Mouse (Mus musculus) urinary bladder, adult 18-20 months (tissue): ENCODE measurements around the gene Gpr88.

Experiments
- DNase-seq, 2 experiments: peaks; one replicate each; pipeline ENCODE4 v3.0.0; 2022; ENCODE audit warnings: low spot score in 2 of 2, mixed read lengths in 2 of 2

Gene Gpr88

GRCm38 (mm10) chr3:116253077-116253531 is at the start of gene Gpr88:
Gene Gpr88 (minus strand): TSS chr3:116253503.
- DNase-seq = peak; percentile 18 to 66

- no peak for DNase-seq
Measured at GRCm38 (mm10) chr3:116302581-116302980, 49.3 kb upstream of the Gpr88 start.

- DNase-seq = no peak
Measured at GRCm38 (mm10) chr3:116301754-116302153, 48.5 kb upstream of the Gpr88 start.

GRCm38 (mm10) chr3:116298727-116299126 is 45.4 kb upstream of the Gpr88 start:
- DNase-seq = peak in 1 of 2 experiments; percentile 4

GRCm38 (mm10) chr3:116298003-116298402 is 44.7 kb upstream of the Gpr88 start:
- DNase-seq = peak in 1 of 2 experiments; percentile 23

GRCm38 (mm10) chr3:116297170-116297569 is 43.9 kb upstream of the Gpr88 start:
- DNase-seq = no peak

- DNase-seq = no peak
Measured at GRCm38 (mm10) chr3:116290041-116290815, 36.9 kb upstream of the Gpr88 start.

GRCm38 (mm10) chr3:116288833-116289232 is 35.5 kb upstream of the Gpr88 start:
- no peak for DNase-seq

GRCm38 (mm10) chr3:116284735-116285134 is 31.4 kb upstream of the Gpr88 start:
- DNase-seq = no peak

GRCm38 (mm10) chr3:116283996-116284395 is 30.7 kb upstream of the Gpr88 start:
- no peak for DNase-seq

- DNase-seq = no peak
Measured at GRCm38 (mm10) chr3:116281663-116282062, 28.4 kb upstream of the Gpr88 start.

GRCm38 (mm10) chr3:116277146-116277545 is 23.8 kb upstream of the Gpr88 start:
- DNase-seq = no peak

GRCm38 (mm10) chr3:116271679-116272078 is 18.4 kb upstream of the Gpr88 start:
- DNase-seq = no peak

GRCm38 (mm10) chr3:116267036-116267654 is 13.8 kb upstream of the Gpr88 start:
- no peak for DNase-seq

- no peak for DNase-seq
Measured at GRCm38 (mm10) chr3:116266360-116266759, 13.1 kb upstream of the Gpr88 start.

- DNase-seq = no peak
Measured at GRCm38 (mm10) chr3:116263977-116264376, 10.7 kb upstream of the Gpr88 start.

GRCm38 (mm10) chr3:116263061-116263460 is 9.8 kb upstream of the Gpr88 start:
- no peak for DNase-seq

GRCm38 (mm10) chr3:116256104-116256503 is 2.8 kb upstream of the Gpr88 start:
- no peak for DNase-seq

- peak in 1 of 2 experiments; percentile 5 for DNase-seq
Measured at GRCm38 (mm10) chr3:116252255-116253040, 855 bp downstream of the Gpr88 start.

- DNase-seq = peak in 1 of 2 experiments; percentile 33
Measured at GRCm38 (mm10) chr3:116251481-116252254, 1.6 kb downstream of the Gpr88 start.

GRCm38 (mm10) chr3:116249026-116249425 is 4.3 kb downstream of the Gpr88 start:
- no peak for DNase-seq
